Mouse (Mus musculus): ENCODE results near the gene 4930451I11Rik. TPM values are rescaled to one million over a fixed set of nuclear protein-coding genes. Genes with fewer than 3 reads are reported as not detected.

4930451I11Rik gene
- polyA plus RNA-seq, 1 experiment from 2014 or later, result not detected

GRCm38 (mm10) chr7:126856741-126857420 is 25.4 kb upstream of the 4930451I11Rik start:
- Histone ChIP-seq H3K4me1 (replicated peaks) (peaks cover 11% of the 10 kb centered on the region), H3K27ac (replicated peaks) (no peak overlapping the region), H3K9ac (no peak overlapping the region), H3K4me3 (no peak overlapping the region), H3K36me3 (peaks cover 76% of the 10 kb centered on the region), H3K9me3 (no peaks in the 10 kb centered on the region), H3K27me3 (no peaks in the 10 kb centered on the region), H3K4me2 (no peak overlapping the region)
- ATAC-seq (ENCODE audit: low read depth), result no peak
- 75% methylated on average over 9 of the region's 9 CpGs for WGBS

GRCm38 (mm10) chr7:126855641-126856040 is 24.2 kb upstream of the 4930451I11Rik start:
- peaks cover 80% of the 10 kb centered on the region for H3K36me3 ChIP-seq
- 0 out of 2 replicates have a peak overlapping the region, but pooled peaks have one; percentile 12 for H3K9ac ChIP-seq
- peaks cover 6% of the 10 kb centered on the region; the same call in 1 of the 2 replicates for H3K27me3 ChIP-seq
- H3K4me1 ChIP-seq (replicated peaks), result peaks cover 2% of the 10 kb centered on the region
- H3K27ac ChIP-seq (replicated peaks), result no peak overlapping the region
- no peak overlapping the region for H3K4me2 ChIP-seq
- H3K4me3 ChIP-seq, result no peak overlapping the region
- WGBS, result 93% methylated on average over 3 of the region's 3 CpGs
- H3K9me3 ChIP-seq, result no peaks in the 10 kb centered on the region
- ATAC-seq (ENCODE audit: low read depth), result no peak

- WGBS, result 87% methylated on average over 5 of the region's 5 CpGs
- Histone ChIP-seq H3K9me3 (no peaks in the 10 kb centered on the region), H3K36me3 (peaks cover 65% of the 10 kb centered on the region), H3K27me3 (peaks cover 28% of the 10 kb centered on the region), H3K4me2 (no peak overlapping the region), H3K9ac (no peak overlapping the region), H3K4me1 (replicated peaks) (peaks cover 10% of the 10 kb centered on the region), H3K4me3 (no peak overlapping the region), H3K27ac (replicated peaks) (no peak overlapping the region)
- ATAC-seq (ENCODE audit: low read depth), result no peak
Measured at GRCm38 (mm10) chr7:126853454-126853853, 22.0 kb upstream of the 4930451I11Rik start.

GRCm38 (mm10) chr7:126851192-126851591 is 19.8 kb upstream of the 4930451I11Rik start:
- no peaks in the 10 kb centered on the region for H3K9me3 ChIP-seq
- H3K4me2 ChIP-seq, result no peak overlapping the region
- ATAC-seq (ENCODE audit: low read depth), result no peak
- peaks cover 40% of the 10 kb centered on the region for H3K27me3 ChIP-seq
- H3K4me1 ChIP-seq (replicated peaks), result peaks cover 24% of the 10 kb centered on the region
- no peak overlapping the region for H3K4me3 ChIP-seq
- 40% methylated on average over 12 of the region's 12 CpGs for WGBS
- no peak overlapping the region for H3K27ac ChIP-seq (replicated peaks)
- peaks cover 47% of the 10 kb centered on the region for H3K36me3 ChIP-seq
- H3K9ac ChIP-seq, result no peak overlapping the region

GRCm38 (mm10) chr7:126850161-126850560 is 18.7 kb upstream of the 4930451I11Rik start:
- peaks cover 24% of the 10 kb centered on the region for H3K4me1 ChIP-seq (replicated peaks)
- no peak overlapping the region for H3K4me3 ChIP-seq
- H3K4me2 ChIP-seq, result no peak overlapping the region
- H3K27me3 ChIP-seq, result peaks cover 46% of the 10 kb centered on the region
- no peak for ATAC-seq (ENCODE audit: low read depth)
- 88% methylated on average over 6 of the region's 6 CpGs for WGBS
- no peak overlapping the region for H3K9ac ChIP-seq
- no peaks in the 10 kb centered on the region for H3K9me3 ChIP-seq
- peaks cover 37% of the 10 kb centered on the region for H3K36me3 ChIP-seq
- no peak overlapping the region for H3K27ac ChIP-seq (replicated peaks)

- H3K9ac ChIP-seq, result peak overlapping the region; percentile 77
- peaks cover 24% of the 10 kb centered on the region for H3K4me1 ChIP-seq (replicated peaks)
- ATAC-seq (ENCODE audit: low read depth), result peak; percentile 24; the same call in 1 of the 2 replicates
- no peaks in the 10 kb centered on the region for H3K9me3 ChIP-seq
- WGBS, result 20% methylated on average over 10 of the region's 10 CpGs
- H3K4me3 ChIP-seq, result peak overlapping the region; percentile 54
- peaks cover 23% of the 10 kb centered on the region for H3K36me3 ChIP-seq
- no peak overlapping the region for H3K27ac ChIP-seq (replicated peaks)
- peak overlapping the region; percentile 98 for H3K4me2 ChIP-seq
- H3K27me3 ChIP-seq, result peaks cover 46% of the 10 kb centered on the region
Measured at GRCm38 (mm10) chr7:126848794-126849193, 17.4 kb upstream of the 4930451I11Rik start.

- under 1% methylated on average over 53 of the region's 74 CpGs for whole genome bisulfite sequencing
- H3K4me1 ChIP-seq (replicated peaks), result peaks cover 24% of the 10 kb centered on the region
- peaks cover 52% of the 10 kb centered on the region for H3K27me3 ChIP-seq
- no peak overlapping the region for H3K27ac ChIP-seq (replicated peaks)
- H3K36me3 ChIP-seq, result peaks cover 12% of the 10 kb centered on the region
- H3K9ac ChIP-seq, result peak overlapping the region; percentile 77
- no peaks in the 10 kb centered on the region for H3K9me3 ChIP-seq
- peak; percentile 40 for ATAC-seq (ENCODE audit: low read depth)
- peak overlapping the region; percentile 98 for H3K4me2 ChIP-seq
- H3K4me3 ChIP-seq, result peak overlapping the region; percentile 54
Measured at GRCm38 (mm10) chr7:126847421-126848398, 16.3 kb upstream of the 4930451I11Rik start.

GRCm38 (mm10) chr7:126847116-126847420 is 15.6 kb upstream of the 4930451I11Rik start, which contains the start of gene Doc2a:
Gene Doc2a, plus strand, starts transcription at chr7:126847416.
- peaks cover 6% of the 10 kb centered on the region for H3K36me3 ChIP-seq
- H3K9ac ChIP-seq, result peak within 1 kb of the TSS; percentile 77
- peak within 1 kb of the TSS; percentile 98 for H3K4me2 ChIP-seq
- H3K27me3 ChIP-seq, result peaks cover 52% of the 10 kb centered on the region
- H3K27ac ChIP-seq (replicated peaks), result no peak within 1 kb of the TSS
- peaks cover 24% of the 10 kb centered on the region for H3K4me1 ChIP-seq (replicated peaks)
- WGBS, result 19% methylated on average over 4 of the region's 4 CpGs
- H3K4me3 ChIP-seq, result peak within 1 kb of the TSS; percentile 54
- ATAC-seq (ENCODE audit: low read depth), result no peak
- H3K9me3 ChIP-seq, result no peaks in the 10 kb centered on the region

GRCm38 (mm10) chr7:126845516-126845915 is 14.1 kb upstream of the 4930451I11Rik start:
- WGBS, result 34% methylated on average over 2 of the region's 2 CpGs
- ATAC-seq (ENCODE audit: low read depth), result no peak
- Histone ChIP-seq H3K27ac (replicated peaks) (no peak overlapping the region), H3K27me3 (peaks cover 45% of the 10 kb centered on the region), H3K9ac (no peak overlapping the region), H3K9me3 (no peaks in the 10 kb centered on the region), H3K36me3 (no peaks in the 10 kb centered on the region), H3K4me2 (no peak overlapping the region), H3K4me3 (no peak overlapping the region), H3K4me1 (replicated peaks) (peaks cover 24% of the 10 kb centered on the region)

GRCm38 (mm10) chr7:126843276-126843675 is 11.8 kb upstream of the 4930451I11Rik start:
- WGBS, result 79% methylated on average over 9 of the region's 9 CpGs
- H3K4me2 ChIP-seq, result no peak overlapping the region
- H3K36me3 ChIP-seq, result no peaks in the 10 kb centered on the region
- no peak overlapping the region for H3K4me3 ChIP-seq
- no peak overlapping the region for H3K27ac ChIP-seq (replicated peaks)
- H3K27me3 ChIP-seq, result peaks cover 23% of the 10 kb centered on the region
- ATAC-seq (ENCODE audit: low read depth), result no peak
- peaks cover 12% of the 10 kb centered on the region for H3K4me1 ChIP-seq (replicated peaks)
- no peaks in the 10 kb centered on the region for H3K9me3 ChIP-seq
- H3K9ac ChIP-seq, result no peak overlapping the region

- H3K9ac ChIP-seq, result no peak overlapping the region
- H3K36me3 ChIP-seq, result peaks cover 16% of the 10 kb centered on the region
- H3K4me1 ChIP-seq (replicated peaks), result peaks cover 15% of the 10 kb centered on the region
- no peak overlapping the region for H3K4me2 ChIP-seq
- 100% methylated on average over 1 of the region's 1 CpGs for WGBS
- H3K27me3 ChIP-seq, result peaks cover 2% of the 10 kb centered on the region; the same call in 1 of the 2 replicates
- H3K9me3 ChIP-seq, result no peaks in the 10 kb centered on the region
- no peak overlapping the region for H3K27ac ChIP-seq (replicated peaks)
- ATAC-seq (ENCODE audit: low read depth), result no peak
- no peak overlapping the region for H3K4me3 ChIP-seq
Measured at GRCm38 (mm10) chr7:126833294-126833693, 1.9 kb upstream of the 4930451I11Rik start.

GRCm38 (mm10) chr7:126832036-126832598 is 678 bp upstream of the 4930451I11Rik start:
- ATAC-seq (ENCODE audit: low read depth), result peak; percentile 84
- peaks cover 2% of the 10 kb centered on the region; the same call in 1 of the 2 replicates for H3K27me3 ChIP-seq
- peaks cover 20% of the 10 kb centered on the region for H3K4me1 ChIP-seq (replicated peaks)
- peaks cover 23% of the 10 kb centered on the region for H3K36me3 ChIP-seq
- H3K9me3 ChIP-seq, result no peaks in the 10 kb centered on the region
- peak overlapping the region; percentile 32; the same call in 1 of the 2 replicates for H3K9ac ChIP-seq
- no peak overlapping the region for H3K27ac ChIP-seq (replicated peaks)
- H3K4me2 ChIP-seq, result peak overlapping the region; percentile 58
- peak overlapping the region; percentile 25 for H3K4me3 ChIP-seq
- 2% methylated on average over 21 of the region's 21 CpGs for WGBS

Measured in neural tube, embryonic 13.5 days (tissue).